Mouse (Mus musculus) lung, embryonic 14.5 days (tissue): ENCODE results near the gene Ednrb. TPM values are rescaled to one million over a fixed set of nuclear protein-coding genes. Genes with fewer than 3 reads are reported as not detected.
A peak's percentile ranks its signal among the peaks of the same experiment; 100 is the strongest.

Source experiments
- ATAC-seq: fragments of 200-750 bp; cut with Nextera tagmentation; 2 replicates; pipeline ENCODE4 v1.8.0; 2017; ENCODE audit warnings: mild to moderate bottlenecking, moderate TSS enrichment, moderate library complexity; ENCODE audit not compliant: insufficient read depth
- DNase-seq: peaks from one replicate; pipeline ENCODE4 v3.0.0-alpha.2; 2015
- H3K27ac ChIP-seq: fragments of 300-500 bp; sonication (generic); 2 replicates; pipeline ENCODE4 v1.5.1; 2014; ENCODE audit warnings: low read depth, mild to moderate bottlenecking, moderate library complexity
- H3K27me3 ChIP-seq: fragments of 300-500 bp; sonication (generic); 2 replicates; pipeline ENCODE4 v1.6.1; 2014; ENCODE audit warnings: low read length, control low read depth; ENCODE audit not compliant: insufficient read depth
- H3K36me3 ChIP-seq: fragments of 300-500 bp; sonication (generic); 2 replicates; pipeline ENCODE4 v1.6.1; 2014; ENCODE audit warnings: control low read depth; ENCODE audit not compliant: insufficient read depth
- H3K4me1 ChIP-seq: fragments of 300-500 bp; sonication (generic); 2 replicates; pipeline ENCODE4 v1.6.1; 2014; ENCODE audit warnings: antibody characterized with exemption, control low read depth; ENCODE audit not compliant: insufficient read depth
- H3K4me2 ChIP-seq: fragments of 300-500 bp; sonication (generic); 2 replicates; pipeline ENCODE4 v1.6.1; 2014; ENCODE audit warnings: mild to moderate bottlenecking
- H3K4me3 ChIP-seq: fragments of 300-500 bp; sonication (generic); 2 replicates; pipeline ENCODE4 v1.5.1; 2014; ENCODE audit warnings: low read depth, low read length
- H3K9ac ChIP-seq: fragments of 300-500 bp; sonication (generic); 2 replicates; pipeline ENCODE4 v1.6.1; 2014
- H3K9me3 ChIP-seq: fragments of 300-500 bp; sonication (generic); 2 replicates; pipeline ENCODE4 v1.6.1; 2016; ENCODE audit warnings: low read depth, low read length, control low read depth
- CTCF ChIP-seq: IDR thresholded peaks from 2 replicates; pipeline ENCODE4 v1.5.1; 2016; ENCODE audit warnings: antibody characterized with exemption, low read depth
- WGBS: fragments of 180-500 bp; shearing (Covaris S2); extraction: QIAGEN DNeasy Blood & Tissue Kit; methylation state at CpG from one replicate; pipeline ENCODE4 v1.1.7; 2014; 5-methylcytosine and 5-hydroxymethylcytosine counted together
- polyA plus RNA-seq: library from polyadenylated mRNA; unstranded; fragments of >200 nt; fragmentation: Nextera tagmentation; extraction: Ambion mirVana; gene quantifications from 2 replicates; pipeline ENCODE4 v1.2.1, GENCODE M21; 2014

The Ednrb gene
- polyA plus RNA-seq, 1 experiment from 2014 or later = 136 TPM

DNA sequence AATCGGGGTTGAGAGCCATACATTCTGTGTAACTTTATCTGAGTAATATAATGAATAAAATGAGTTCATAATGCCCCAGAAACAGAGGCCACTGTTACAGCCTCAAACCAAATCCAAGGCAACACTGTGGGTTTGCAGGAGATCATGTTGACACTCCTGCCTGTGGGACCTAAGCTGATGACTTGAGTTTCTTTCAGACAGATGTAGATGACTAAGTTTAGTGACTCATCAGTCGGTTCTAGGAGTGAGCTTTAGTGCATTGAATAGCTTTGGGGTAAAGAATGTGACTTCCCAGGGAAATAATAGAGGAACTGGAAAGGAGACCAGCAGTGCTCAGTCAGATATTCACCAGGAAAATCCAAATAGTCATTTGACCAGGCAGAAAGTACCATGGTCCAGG is 3.8 kb downstream of the Ednrb start:
- no peak for TF ChIP-seq CTCF
- Histone ChIP-seq H3K27me3 (no peaks in the 10 kb centered on the region), H3K9me3 (no peaks in the 10 kb centered on the region), H3K4me1 (peaks cover 20% of the 10 kb centered on the region; the same call in 1 of the 2 replicates), H3K9ac (no peak overlapping the region), H3K36me3 (no peaks in the 10 kb centered on the region), H3K27ac (no peak overlapping the region), H3K4me2 (peak overlapping the region; percentile 78), H3K4me3 (peak overlapping the region; percentile 47; the same call in 1 of the 2 replicates)
- WGBS = 78% methylated on average over 2 of the region's 2 CpGs
- ATAC-seq (no peak), DNase-seq (no peak)

DNA sequence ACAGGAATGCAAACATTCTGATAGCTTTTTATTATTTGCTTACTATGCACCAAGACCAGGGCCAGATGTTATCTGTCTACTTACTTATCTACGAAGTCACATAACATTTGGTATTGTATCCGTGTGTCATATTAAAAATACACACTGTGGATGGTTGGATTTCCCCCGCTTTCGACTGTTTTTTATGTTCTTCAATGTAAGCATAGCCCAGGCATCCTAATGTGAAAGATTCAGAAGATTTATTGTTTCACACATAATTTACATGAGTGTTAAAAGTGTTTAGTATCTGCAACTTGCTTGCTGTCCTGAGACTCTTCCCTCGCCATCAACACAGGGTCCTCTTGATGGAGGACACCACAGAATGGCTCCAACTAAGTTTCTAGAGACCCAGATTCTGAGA is 5.3 kb downstream of the Ednrb start:
- no peak overlapping the region for H3K9ac ChIP-seq
- 32% methylated on average over 5 of the region's 5 CpGs for WGBS
- no peaks in the 10 kb centered on the region for H3K27me3 ChIP-seq
- ATAC-seq (peak; percentile 67), DNase-seq (peak; percentile 86)
- H3K4me2 ChIP-seq = peak overlapping the region; percentile 45
- H3K27ac ChIP-seq = peak overlapping the region; percentile 42; the same call in 1 of the 2 replicates
- TF ChIP-seq CTCF = no peak
- peaks cover 21% of the 10 kb centered on the region for H3K4me1 ChIP-seq
- no peaks in the 10 kb centered on the region for H3K9me3 ChIP-seq
- H3K4me3 ChIP-seq = no peak overlapping the region; the same call in 1 of the 2 replicates
- no peaks in the 10 kb centered on the region for H3K36me3 ChIP-seq

DNA sequence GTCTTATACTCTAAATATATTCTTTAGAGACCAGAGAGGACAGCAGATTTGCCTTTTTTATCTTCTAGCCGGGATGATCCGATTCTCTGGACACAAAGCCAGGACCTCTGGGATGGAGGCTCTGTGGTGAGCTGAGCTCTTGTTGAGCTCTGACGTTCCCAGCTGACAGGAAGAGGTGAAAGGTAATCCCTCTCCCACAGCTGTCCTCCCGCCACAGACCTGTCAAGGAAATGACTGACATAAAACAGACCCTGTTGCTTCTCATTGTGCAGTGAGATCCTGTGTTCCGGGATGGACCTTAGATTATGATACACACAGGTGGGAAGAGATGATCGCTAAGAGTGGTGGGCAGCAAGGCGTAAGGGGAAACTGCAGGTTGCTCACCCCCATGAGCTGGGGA is 9.6 kb downstream of the Ednrb start:
- peaks cover 27% of the 10 kb centered on the region for H3K4me1 ChIP-seq
- no peak overlapping the region for H3K27ac ChIP-seq
- no peak overlapping the region for H3K9ac ChIP-seq
- TF ChIP-seq CTCF = no peak
- H3K9me3 ChIP-seq = no peaks in the 10 kb centered on the region
- H3K4me3 ChIP-seq = no peak overlapping the region
- H3K4me2 ChIP-seq = no peak overlapping the region
- no peaks in the 10 kb centered on the region for H3K27me3 ChIP-seq
- H3K36me3 ChIP-seq = no peaks in the 10 kb centered on the region
- no peak for DNase-seq
- 28% methylated on average over 7 of the region's 7 CpGs for WGBS
- no peak for ATAC-seq

DNA sequence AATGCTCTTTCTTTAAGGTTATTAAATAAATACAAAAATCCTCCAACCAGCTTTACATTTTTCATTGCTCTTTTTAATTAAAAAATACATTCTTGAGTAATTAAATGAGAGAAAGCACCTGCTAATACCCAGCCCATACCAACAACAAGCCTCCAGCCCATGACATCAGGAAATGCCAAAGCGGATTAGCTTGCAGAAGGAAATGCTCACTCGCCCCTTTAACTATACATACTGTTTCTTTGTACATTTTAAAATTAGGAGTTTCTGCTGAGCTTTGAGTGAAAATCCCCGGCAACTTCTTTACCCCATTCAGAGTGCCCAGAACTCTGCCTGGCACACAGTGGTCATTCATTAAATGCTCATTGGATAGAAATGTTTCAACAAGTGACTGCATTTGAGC is 10.1 kb downstream of the Ednrb start:
- Histone ChIP-seq H3K4me1 (peaks cover 27% of the 10 kb centered on the region), H3K27me3 (no peaks in the 10 kb centered on the region), H3K4me3 (no peak overlapping the region), H3K4me2 (no peak overlapping the region), H3K9me3 (no peaks in the 10 kb centered on the region), H3K27ac (no peak overlapping the region), H3K9ac (no peak overlapping the region), H3K36me3 (no peaks in the 10 kb centered on the region)
- DNase-seq = no peak
- WGBS = 62% methylated on average over 3 of the region's 3 CpGs
- no peak for ATAC-seq
- TF ChIP-seq CTCF = no peak

DNA sequence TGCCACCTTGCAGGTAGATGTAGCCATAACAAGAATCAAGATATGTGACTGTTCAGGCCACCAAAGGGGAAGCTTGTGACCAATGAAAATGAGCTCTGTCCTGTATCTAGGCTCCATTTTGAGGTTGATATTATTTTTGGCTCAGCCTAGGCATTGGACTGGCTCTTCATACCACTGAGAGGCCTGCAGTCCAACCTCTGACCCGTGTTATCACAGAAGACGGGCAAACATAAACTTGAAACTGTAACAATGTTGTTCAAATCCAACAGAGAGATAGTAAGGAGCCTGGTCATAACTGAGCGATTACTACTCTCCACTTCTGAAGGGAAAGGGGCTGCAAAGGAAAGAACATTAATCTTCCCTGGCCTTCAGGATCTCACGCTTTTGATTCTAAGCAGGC is 11.7 kb downstream of the Ednrb start:
- ATAC-seq (peak; percentile 48; the same call in 1 of the 2 replicates), DNase-seq (peak; percentile 26)
- Histone ChIP-seq H3K9ac (no peak overlapping the region), H3K4me3 (no peak overlapping the region), H3K27me3 (no peaks in the 10 kb centered on the region), H3K27ac (no peak overlapping the region), H3K4me2 (no peak overlapping the region), H3K9me3 (no peaks in the 10 kb centered on the region), H3K4me1 (peaks cover 21% of the 10 kb centered on the region; the same call in 1 of the 2 replicates), H3K36me3 (no peaks in the 10 kb centered on the region)
- TF ChIP-seq CTCF = no peak
- 27% methylated on average over 4 of the region's 4 CpGs for WGBS

GRCm38 (mm10) chr14:103831007-103831406 is 13.2 kb downstream of the Ednrb start:
- ATAC-seq (no peak), DNase-seq (peak; percentile 23)
- Histone ChIP-seq H3K27ac (no peak overlapping the region), H3K36me3 (no peaks in the 10 kb centered on the region), H3K4me2 (no peak overlapping the region), H3K27me3 (no peaks in the 10 kb centered on the region), H3K4me1 (peaks cover 16% of the 10 kb centered on the region; the same call in 1 of the 2 replicates), H3K9ac (no peak overlapping the region), H3K4me3 (no peak overlapping the region), H3K9me3 (no peaks in the 10 kb centered on the region)
- TF ChIP-seq CTCF = no peak
- 54% methylated on average over 5 of the region's 5 CpGs for WGBS

DNA sequence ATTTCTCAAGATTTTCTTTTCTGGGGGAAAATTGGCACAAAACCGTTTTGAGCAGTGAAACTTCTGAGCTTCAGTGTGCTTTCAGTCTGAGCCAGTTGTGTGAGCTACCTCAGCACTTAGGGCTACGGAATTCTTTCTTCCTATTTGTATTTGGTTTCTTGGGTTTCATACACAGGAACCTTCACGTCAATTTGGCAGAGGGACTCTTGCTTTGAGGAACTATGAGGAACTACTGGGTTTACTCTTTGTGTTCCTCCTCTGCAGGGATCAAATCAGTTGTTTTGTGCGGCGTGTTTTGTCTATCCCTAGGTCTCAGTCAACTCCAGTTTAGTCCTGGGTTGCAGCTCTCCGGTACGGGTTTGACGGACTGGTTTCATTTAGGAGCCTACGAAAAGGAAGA is 17.9 kb downstream of the Ednrb start:
- Histone ChIP-seq H3K27ac (no peak overlapping the region), H3K4me2 (no peak overlapping the region), H3K4me1 (no peaks in the 10 kb centered on the region), H3K9ac (no peak overlapping the region), H3K36me3 (no peaks in the 10 kb centered on the region), H3K4me3 (no peak overlapping the region), H3K9me3 (no peaks in the 10 kb centered on the region), H3K27me3 (no peaks in the 10 kb centered on the region)
- ATAC-seq = no peak
- no peak for TF ChIP-seq CTCF
- DNase-seq = no peak
- 88% methylated on average over 9 of the region's 9 CpGs for WGBS

GRCm38 (mm10) chr14:103825934-103826333 is 18.3 kb downstream of the Ednrb start:
- Histone ChIP-seq H3K4me1 (no peaks in the 10 kb centered on the region), H3K27ac (no peak overlapping the region), H3K27me3 (no peaks in the 10 kb centered on the region), H3K4me2 (no peak overlapping the region), H3K9me3 (no peaks in the 10 kb centered on the region), H3K4me3 (no peak overlapping the region), H3K9ac (no peak overlapping the region), H3K36me3 (0 out of 2 replicates have a peak, but pooled peaks cover under 1% of the 10 kb centered on the region)
- WGBS = 92% methylated on average over 5 of the region's 5 CpGs
- no peak for TF ChIP-seq CTCF
- DNase-seq (no peak), ATAC-seq (no peak)
